Mouse (Mus musculus) right cerebral cortex, postnatal 10 days (tissue): ENCODE results near the gene Fbn1.
A peak's percentile ranks its signal among the peaks of the same experiment; 100 is the strongest.

Experiments
- DNase-seq, 2 experiments: peaks; one replicate each; pipeline ENCODE4 v3.0.0; 2021; ENCODE audit warnings: low spot score in 2 of 2

The Fbn1 gene

GRCm38 (mm10) chr2:125501526-125501925 lies 6.3 kb downstream of the Fbn1 start:
- no peak for DNase-seq

GRCm38 (mm10) chr2:125498216-125498615 lies 9.6 kb downstream of the Fbn1 start:
- DNase-seq, result no peak

GRCm38 (mm10) chr2:125496696-125497095 lies 11.1 kb downstream of the Fbn1 start:
- DNase-seq, result no peak

GRCm38 (mm10) chr2:125494831-125495812 lies 12.7 kb downstream of the Fbn1 start:
- no peak for DNase-seq

GRCm38 (mm10) chr2:125494291-125494690 lies 13.5 kb downstream of the Fbn1 start:
- DNase-seq, result no peak

GRCm38 (mm10) chr2:125492050-125492900 lies 15.5 kb downstream of the Fbn1 start:
- DNase-seq, result no peak

GRCm38 (mm10) chr2:125489979-125490378 lies 17.8 kb downstream of the Fbn1 start:
- no peak for DNase-seq

GRCm38 (mm10) chr2:125484910-125485309 lies 22.9 kb downstream of the Fbn1 start:
- DNase-seq, result no peak

GRCm38 (mm10) chr2:125484164-125484563 lies 23.6 kb downstream of the Fbn1 start:
- DNase-seq, result no peak

- no peak for DNase-seq
These were observed 26.1 kb downstream of the Fbn1 start for GRCm38 (mm10) chr2:125481531-125482317.

GRCm38 (mm10) chr2:125481116-125481515 lies 26.7 kb downstream of the Fbn1 start:
- peak; percentile 65 to 67 for DNase-seq

- no peak for DNase-seq
These were observed 27.7 kb downstream of the Fbn1 start for GRCm38 (mm10) chr2:125480057-125480456.

GRCm38 (mm10) chr2:125478705-125479104 lies 29.1 kb downstream of the Fbn1 start:
- no peak for DNase-seq

- DNase-seq, result no peak
These were observed 30.4 kb downstream of the Fbn1 start for GRCm38 (mm10) chr2:125477367-125477766.

GRCm38 (mm10) chr2:125476231-125476630 lies 31.6 kb downstream of the Fbn1 start:
- DNase-seq, result no peak

- no peak for DNase-seq
These were observed 33.1 kb downstream of the Fbn1 start for GRCm38 (mm10) chr2:125474690-125475089.

GRCm38 (mm10) chr2:125473228-125473627 lies 34.6 kb downstream of the Fbn1 start:
- no peak for DNase-seq

- DNase-seq, result no peak
These were observed 36.1 kb downstream of the Fbn1 start for GRCm38 (mm10) chr2:125471721-125472120.

- DNase-seq, result peak; percentile 42 to 64
These were observed 37.1 kb downstream of the Fbn1 start for GRCm38 (mm10) chr2:125470553-125471295.

- DNase-seq, result no peak
These were observed 43.8 kb downstream of the Fbn1 start for GRCm38 (mm10) chr2:125464036-125464435.

- DNase-seq, result no peak
These were observed 48.7 kb downstream of the Fbn1 start for GRCm38 (mm10) chr2:125459087-125459486.
